Mouse (Mus musculus) mature B cell (primary cell): Measurements from ENCODE around the gene Pcdh15.

ENCODE experiments used
- in situ Hi-C: fragments of 300-500 bp; cut with MboI; formaldehyde crosslinking; loops from 2 replicates; pipeline ENCODE4 v1.14.3; 2019

Pcdh15 gene

GRCm38 (mm10) chr10:74569603-74570002 is 1470.5 kb downstream of the Pcdh15 start:
- in situ Hi-C loops = no loop called here

- in situ Hi-C loops = no loop called here
Measured at GRCm38 (mm10) chr10:74579924-74580323, 1480.8 kb downstream of the Pcdh15 start.

GRCm38 (mm10) chr10:74591799-74592198 is 1492.7 kb downstream of the Pcdh15 start:
- in situ Hi-C loops = no loop called here

GRCm38 (mm10) chr10:74607683-74608082 is 1508.5 kb downstream of the Pcdh15 start:
- in situ Hi-C loops = no loop called here

GRCm38 (mm10) chr10:74621837-74622236 is 1522.7 kb downstream of the Pcdh15 start:
- in situ Hi-C loops = no loop called here

- in situ Hi-C loops = no loop called here
Measured at GRCm38 (mm10) chr10:74625715-74626114, 1526.6 kb downstream of the Pcdh15 start.

- in situ Hi-C loops = no loop called here
Measured at GRCm38 (mm10) chr10:74626596-74626995, 1527.5 kb downstream of the Pcdh15 start.

- in situ Hi-C loops = no loop called here
Measured at GRCm38 (mm10) chr10:74631314-74631713, 1532.2 kb downstream of the Pcdh15 start.

GRCm38 (mm10) chr10:74637040-74637439 is 1537.9 kb downstream of the Pcdh15 start:
- in situ Hi-C loops = no loop called here

- in situ Hi-C loops = no loop called here
Measured at GRCm38 (mm10) chr10:74642125-74642524, 1543.0 kb downstream of the Pcdh15 start.

GRCm38 (mm10) chr10:74663171-74663570 is 1564.0 kb downstream of the Pcdh15 start:
- in situ Hi-C loops = no loop called here

- in situ Hi-C loops = no loop called here
Measured at GRCm38 (mm10) chr10:74680016-74680491, 1580.9 kb downstream of the Pcdh15 start.

- in situ Hi-C loops = no loop called here
Measured at GRCm38 (mm10) chr10:74680559-74680958, 1581.4 kb downstream of the Pcdh15 start.
